Mouse (Mus musculus) forebrain, embryonic 13.5 days (tissue): ENCODE measurements around the gene Zfp593. TPM values are rescaled to one million over a fixed set of nuclear protein-coding genes. Genes with fewer than 3 reads are reported as not detected.

ENCODE experiments used
- ATAC-seq: fragments of 200-750 bp; cut with Nextera tagmentation; 2 replicates; pipeline ENCODE4 v1.8.0; 2017
- H3K27ac ChIP-seq: fragments of 300-500 bp; sonication (generic); 2 replicates; pipeline ENCODE4 v1.5.1; 2015; ENCODE audit warnings: inconsistent platforms, mild to moderate bottlenecking, moderate library complexity
- H3K27me3 ChIP-seq: fragments of 300-500 bp; sonication (generic); 2 replicates; pipeline ENCODE4 v1.6.1; 2015; ENCODE audit warnings: mild to moderate bottlenecking, inconsistent platforms
- H3K36me3 ChIP-seq: fragments of 300-500 bp; sonication (generic); 2 replicates; pipeline ENCODE4 v1.6.1; 2015; ENCODE audit warnings: mild to moderate bottlenecking, inconsistent platforms; ENCODE audit not compliant: poor library complexity, severe bottlenecking
- H3K4me1 ChIP-seq: fragments of 300-500 bp; sonication (generic); 2 replicates; pipeline ENCODE4 v1.6.1; 2015; ENCODE audit warnings: inconsistent platforms
- H3K4me2 ChIP-seq: fragments of 300-500 bp; sonication (generic); 2 replicates; pipeline ENCODE4 v1.6.1; 2015; ENCODE audit warnings: inconsistent platforms, mild to moderate bottlenecking, moderate library complexity
- H3K4me3 ChIP-seq: fragments of 300-500 bp; sonication (generic); 2 replicates; pipeline ENCODE4 v1.5.1; 2015; ENCODE audit warnings: mild to moderate bottlenecking, inconsistent platforms
- H3K9ac ChIP-seq: fragments of 300-500 bp; sonication (generic); 2 replicates; pipeline ENCODE4 v1.6.1; 2015; ENCODE audit warnings: mild to moderate bottlenecking, inconsistent platforms
- H3K9me3 ChIP-seq: fragments of 300-500 bp; sonication (generic); replicated peaks from 2 replicates; pipeline ENCODE4 v1.6.1; 2016; ENCODE audit warnings: inconsistent platforms
- WGBS: fragments of 180-500 bp; shearing (Covaris S2); methylation state at CpG from one replicate; pipeline ENCODE4 v1.1.7; 2015; 5-methylcytosine and 5-hydroxymethylcytosine counted together
- polyA plus RNA-seq: library from polyadenylated mRNA; unstranded; fragments of >200 nt; fragmentation: Nextera tagmentation; extraction: Ambion mirVana; gene quantifications from 2 replicates; pipeline ENCODE4 v1.2.1, GENCODE M21; 2015

The Zfp593 gene
- polyA plus RNA-seq, 1 experiment from 2014 or later, result 17.2 TPM

DNA sequence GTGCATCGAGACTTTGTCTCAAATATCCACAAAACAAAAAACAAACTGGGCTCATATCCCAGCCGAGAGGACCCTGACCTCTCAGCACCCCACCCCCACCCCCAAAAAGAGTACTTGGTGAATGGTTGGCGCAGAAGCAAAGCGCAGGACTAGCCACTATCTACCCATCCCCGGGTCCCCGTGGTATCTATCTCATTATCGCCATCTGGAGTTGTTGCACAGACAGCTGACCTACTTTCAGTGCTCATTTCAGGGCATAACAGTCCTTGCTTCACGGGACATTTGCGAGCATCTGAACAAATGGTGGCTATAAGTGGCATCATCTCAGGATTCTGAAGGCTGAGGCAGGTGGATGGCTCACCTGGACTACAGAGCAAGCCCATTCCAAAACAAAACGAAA is 6.7 kb downstream of the Zfp593 start:
- Histone ChIP-seq H3K27me3 (peaks cover 32% of the 10 kb centered on the region), H3K4me1 (peaks cover 5% of the 10 kb centered on the region; the same call in 1 of the 2 replicates), H3K36me3 (peaks cover 5% of the 10 kb centered on the region; the same call in 1 of the 2 replicates), H3K9me3 (no peaks in the 10 kb centered on the region), H3K9ac (no peak overlapping the region), H3K4me3 (no peak overlapping the region), H3K27ac (no peak overlapping the region), H3K4me2 (peak overlapping the region; percentile 25; the same call in 1 of the 2 replicates)
- WGBS, result 14% methylated on average over 10 of the region's 10 CpGs
- no peak for ATAC-seq

DNA sequence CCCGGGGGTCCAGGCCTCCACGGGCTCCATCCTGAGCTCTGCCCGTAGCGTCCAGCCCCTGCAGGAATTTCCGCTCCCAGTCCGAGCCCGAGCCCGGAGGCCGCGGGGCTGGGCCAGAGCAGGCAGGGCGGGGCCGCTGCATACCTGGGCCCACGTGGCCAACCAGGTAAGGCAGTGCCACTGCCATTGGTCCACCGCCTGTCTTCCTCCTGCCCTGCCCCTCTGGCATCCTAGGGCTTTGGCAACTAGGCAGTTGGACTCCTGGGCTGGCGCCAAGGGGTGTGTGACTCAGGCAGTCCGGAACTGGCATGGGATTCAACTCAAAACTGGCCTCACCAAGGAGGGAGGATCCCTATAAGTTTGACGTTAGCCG is 7.1 kb downstream of the Zfp593 start, which contains the start of gene Cnksr1:
Gene Cnksr1, minus strand, starts transcription at position 121 of the 373 bp plus-strand sequence.
- ATAC-seq, result no peak
- Histone ChIP-seq H3K27me3 (peaks cover 32% of the 10 kb centered on the region), H3K9me3 (no peaks in the 10 kb centered on the region), H3K36me3 (peaks cover 1% of the 10 kb centered on the region; the same call in 1 of the 2 replicates), H3K4me2 (peak within 1 kb of the TSS; percentile 25; the same call in 1 of the 2 replicates), H3K4me3 (no peak within 1 kb of the TSS), H3K27ac (no peak within 1 kb of the TSS), H3K9ac (no peak within 1 kb of the TSS), H3K4me1 (peaks cover 5% of the 10 kb centered on the region; the same call in 1 of the 2 replicates)
- WGBS, result 4% methylated on average over 18 of the region's 18 CpGs

GRCm38 (mm10) chr4:134237582-134238278 is 7.7 kb downstream of the Zfp593 start:
- Histone ChIP-seq H3K4me2 (0 out of 2 replicates have a peak overlapping the region, but pooled peaks have one; percentile 25), H3K9me3 (no peaks in the 10 kb centered on the region), H3K27ac (no peak overlapping the region), H3K27me3 (peaks cover 32% of the 10 kb centered on the region), H3K4me1 (peaks cover 5% of the 10 kb centered on the region; the same call in 1 of the 2 replicates), H3K9ac (no peak overlapping the region), H3K36me3 (no peaks in the 10 kb centered on the region), H3K4me3 (no peak overlapping the region)
- WGBS, result 29% methylated on average over 19 of the region's 19 CpGs
- ATAC-seq, result no peak

- no peaks in the 10 kb centered on the region for H3K9me3 ChIP-seq
- H3K4me3 ChIP-seq, result no peak overlapping the region
- H3K27ac ChIP-seq, result no peak overlapping the region
- H3K9ac ChIP-seq, result no peak overlapping the region
- H3K4me1 ChIP-seq, result peaks cover 5% of the 10 kb centered on the region; the same call in 1 of the 2 replicates
- peaks cover 32% of the 10 kb centered on the region for H3K27me3 ChIP-seq
- 86% methylated on average over 5 of the region's 5 CpGs for WGBS
- no peak overlapping the region for H3K4me2 ChIP-seq
- H3K36me3 ChIP-seq, result no peaks in the 10 kb centered on the region
- ATAC-seq, result no peak
Observed at GRCm38 (mm10) chr4:134234876-134235275, 10.5 kb downstream of the Zfp593 start.

- ATAC-seq, result no peak
- H3K9me3 ChIP-seq, result no peaks in the 10 kb centered on the region
- no peaks in the 10 kb centered on the region for H3K36me3 ChIP-seq
- no peak overlapping the region for H3K4me3 ChIP-seq
- H3K27me3 ChIP-seq, result no peaks in the 10 kb centered on the region
- WGBS, result 44% methylated on average over 8 of the region's 8 CpGs
- no peak overlapping the region for H3K27ac ChIP-seq
- no peak overlapping the region for H3K9ac ChIP-seq
- H3K4me2 ChIP-seq, result no peak overlapping the region
- no peaks in the 10 kb centered on the region for H3K4me1 ChIP-seq
Observed at GRCm38 (mm10) chr4:134230431-134230830, 15.0 kb downstream of the Zfp593 start.

- Histone ChIP-seq H3K27ac (no peak within 1 kb of the TSS), H3K36me3 (no peaks in the 10 kb centered on the region), H3K27me3 (no peaks in the 10 kb centered on the region), H3K9me3 (no peaks in the 10 kb centered on the region), H3K9ac (no peak within 1 kb of the TSS), H3K4me1 (no peaks in the 10 kb centered on the region), H3K4me2 (no peak within 1 kb of the TSS), H3K4me3 (no peak within 1 kb of the TSS)
- 65% methylated on average over 8 of the region's 8 CpGs for WGBS
- no peak for ATAC-seq
Observed at GRCm38 (mm10) chr4:134227194-134227593, 18.2 kb downstream of the Zfp593 start, which contains the start of gene Catsper4. Catsper4 (minus strand) TSS chr4:134227383.

DNA sequence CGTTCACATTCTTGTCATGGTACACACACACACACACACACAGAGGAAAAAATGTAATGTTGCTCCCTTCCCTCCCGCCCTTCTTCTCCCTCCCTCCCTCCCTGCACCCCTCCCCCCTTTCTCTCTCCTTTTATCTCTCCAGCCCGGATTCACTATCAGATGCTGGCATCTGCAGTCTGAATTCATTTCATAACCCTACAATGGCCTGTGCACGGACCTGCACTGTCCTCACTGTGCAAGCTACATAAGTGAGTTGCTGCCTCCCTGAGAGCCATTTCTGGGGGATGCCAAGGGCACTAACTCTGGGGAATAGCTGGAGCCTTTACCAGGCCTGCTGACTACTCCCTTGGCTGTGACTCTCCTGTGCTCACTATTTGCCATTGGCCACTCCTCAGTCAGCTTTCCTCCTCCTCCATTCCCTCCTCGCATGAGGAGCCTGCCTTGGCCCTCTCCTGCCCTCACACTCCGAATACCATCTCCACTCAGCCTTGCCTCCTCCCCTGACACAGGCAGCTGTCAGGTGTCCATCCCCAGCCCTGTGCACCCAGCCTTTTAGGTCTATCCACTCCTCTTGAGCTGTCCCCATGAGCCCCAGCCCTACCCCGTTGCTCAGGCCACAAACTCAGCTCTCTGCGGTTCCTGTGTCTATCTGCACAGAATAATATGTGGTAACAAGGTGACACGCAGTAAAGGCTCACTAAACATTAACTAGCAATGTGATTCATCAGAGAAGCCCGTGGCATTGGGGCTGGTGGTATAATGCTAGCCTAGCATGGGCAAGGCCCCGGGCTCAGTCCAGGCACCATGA is 22.4 kb downstream of the Zfp593 start:
- no peaks in the 10 kb centered on the region for H3K27me3 ChIP-seq
- H3K4me3 ChIP-seq, result no peak overlapping the region
- H3K27ac ChIP-seq, result no peak overlapping the region
- no peaks in the 10 kb centered on the region for H3K36me3 ChIP-seq
- H3K9me3 ChIP-seq, result no peaks in the 10 kb centered on the region
- 66% methylated on average over 11 of the region's 11 CpGs for WGBS
- ATAC-seq, result no peak
- no peaks in the 10 kb centered on the region for H3K4me1 ChIP-seq
- H3K4me2 ChIP-seq, result no peak overlapping the region
- no peak overlapping the region for H3K9ac ChIP-seq

DNA sequence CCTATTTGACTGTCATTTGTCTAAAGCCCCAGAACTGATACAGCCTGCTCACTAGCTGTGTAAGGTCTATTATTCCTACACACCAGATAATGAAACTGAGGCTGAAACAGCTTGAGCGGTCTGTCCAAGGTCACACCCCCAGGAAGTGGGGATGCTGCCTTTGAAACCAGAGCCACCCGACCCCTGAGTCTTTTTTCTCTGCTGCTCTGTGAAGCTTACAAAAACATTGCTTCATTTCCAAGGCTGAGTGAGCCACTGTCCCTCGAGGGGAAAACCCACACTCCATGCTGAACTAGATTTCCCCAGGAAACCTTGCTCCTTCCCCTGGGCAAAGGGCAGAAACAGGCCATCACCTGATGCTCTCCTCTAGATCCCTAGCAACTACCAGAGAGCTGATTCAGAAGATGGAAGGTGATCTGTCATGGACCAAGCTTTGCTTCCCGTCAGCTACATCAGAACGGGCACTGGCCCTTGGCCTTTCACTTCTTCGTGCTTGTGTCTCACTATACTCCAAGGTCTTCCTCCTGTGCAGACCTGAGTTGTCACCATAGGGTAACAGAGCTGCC is 38.8 kb downstream of the Zfp593 start:
- WGBS, result 73% methylated on average over 6 of the region's 6 CpGs
- H3K9ac ChIP-seq, result no peak overlapping the region
- ATAC-seq, result no peak
- no peak overlapping the region for H3K4me2 ChIP-seq
- no peaks in the 10 kb centered on the region for H3K27me3 ChIP-seq
- no peak overlapping the region for H3K27ac ChIP-seq
- no peaks in the 10 kb centered on the region for H3K36me3 ChIP-seq
- no peaks in the 10 kb centered on the region for H3K9me3 ChIP-seq
- H3K4me3 ChIP-seq, result no peak overlapping the region
- no peaks in the 10 kb centered on the region for H3K4me1 ChIP-seq

- WGBS, result 91% methylated on average over 17 of the region's 17 CpGs
- H3K4me2 ChIP-seq, result no peak overlapping the region
- ATAC-seq, result no peak
Observed at GRCm38 (mm10) chr4:134203340-134203896, 42.0 kb downstream of the Zfp593 start.

GRCm38 (mm10) chr4:134202904-134203303 is 42.5 kb downstream of the Zfp593 start, which contains the start of gene Gm7534:
Gm7534 (minus strand) TSS chr4:134203004.
- Histone ChIP-seq H3K9ac (no peak within 1 kb of the TSS), H3K4me2 (no peak within 1 kb of the TSS), H3K27ac (no peak within 1 kb of the TSS), H3K9me3 (no peaks in the 10 kb centered on the region), H3K36me3 (no peaks in the 10 kb centered on the region), H3K4me3 (no peak within 1 kb of the TSS), H3K4me1 (no peaks in the 10 kb centered on the region), H3K27me3 (no peaks in the 10 kb centered on the region)
- no peak for ATAC-seq
- WGBS, result 88% methylated on average over 4 of the region's 4 CpGs

More at GRCm38 (mm10) chr4:134203340-134203896, 42.0 kb downstream of the Zfp593 start:
- Histone ChIP-seq H3K9ac (no peak overlapping the region), H3K4me1 (no peaks in the 10 kb centered on the region), H3K27ac (no peak overlapping the region), H3K27me3 (no peaks in the 10 kb centered on the region), H3K4me3 (no peak overlapping the region), H3K36me3 (no peaks in the 10 kb centered on the region), H3K9me3 (no peaks in the 10 kb centered on the region)

DNA sequence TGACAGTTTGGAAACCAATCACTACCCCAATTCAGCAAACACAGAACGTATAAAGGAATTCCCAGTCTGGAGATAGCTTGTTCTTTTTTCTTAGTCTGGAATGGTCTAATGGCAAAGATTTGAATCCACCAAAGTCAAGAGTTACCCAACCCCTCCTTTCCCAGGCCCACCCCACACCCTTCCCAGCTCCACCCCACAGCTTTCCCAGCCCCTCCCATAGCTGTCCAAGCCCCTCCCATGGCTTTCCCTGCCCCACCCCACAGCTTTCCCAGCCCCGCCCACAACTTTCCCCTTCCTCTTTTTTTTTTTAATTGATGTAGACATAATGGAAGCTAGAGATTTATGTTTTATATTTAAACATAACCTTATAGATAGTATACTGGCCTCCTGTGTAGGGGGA is 46.0 kb downstream of the Zfp593 start:
- no peaks in the 10 kb centered on the region for H3K9me3 ChIP-seq
- WGBS, result 61% methylated on average over 2 of the region's 2 CpGs
- H3K27ac ChIP-seq, result no peak overlapping the region
- H3K36me3 ChIP-seq, result no peaks in the 10 kb centered on the region
- no peak overlapping the region for H3K4me3 ChIP-seq
- H3K9ac ChIP-seq, result no peak overlapping the region
- no peak for ATAC-seq
- H3K4me2 ChIP-seq, result no peak overlapping the region
- no peaks in the 10 kb centered on the region for H3K27me3 ChIP-seq
- H3K4me1 ChIP-seq, result no peaks in the 10 kb centered on the region
